Mouse (Mus musculus): ENCODE results near the gene Blnk.

Gene Blnk

GRCm38 (mm10) chr19:40964936-40965850 lies 29.1 kb downstream of the Blnk start:
- DNase-seq (ENCODE audit: low spot score in 2 of 2) = no peak

GRCm38 (mm10) chr19:40964367-40964891 lies 29.9 kb downstream of the Blnk start:
- no peak for DNase-seq (ENCODE audit: low spot score in 2 of 2)

GRCm38 (mm10) chr19:40962988-40963387 lies 31.3 kb downstream of the Blnk start:
- DNase-seq (ENCODE audit: low spot score in 2 of 2) = peak in 1 of 2 experiments; percentile 42

GRCm38 (mm10) chr19:40958981-40959380 lies 35.4 kb downstream of the Blnk start:
- no peak for DNase-seq (ENCODE audit: low spot score in 2 of 2)

- DNase-seq (ENCODE audit: low spot score in 2 of 2) = no peak
Measured at GRCm38 (mm10) chr19:40946937-40947577, 47.3 kb downstream of the Blnk start.

GRCm38 (mm10) chr19:40943552-40943951 lies 50.8 kb downstream of the Blnk start:
- no peak for DNase-seq (ENCODE audit: low spot score in 2 of 2)

GRCm38 (mm10) chr19:40936038-40936437 lies 58.3 kb downstream of the Blnk start:
- no peak for DNase-seq (ENCODE audit: low spot score in 2 of 2)

GRCm38 (mm10) chr19:40935376-40935775 lies 59.0 kb downstream of the Blnk start:
- DNase-seq (ENCODE audit: low spot score in 2 of 2) = no peak

GRCm38 (mm10) chr19:40931581-40932369 lies 62.6 kb downstream of the Blnk start:
- no peak for DNase-seq (ENCODE audit: low spot score in 2 of 2)

GRCm38 (mm10) chr19:40895393-40895703 lies 99.0 kb downstream of the Blnk start:
- no peak for DNase-seq (ENCODE audit: low spot score in 2 of 2)

- peak; percentile 73 to 82 for DNase-seq (ENCODE audit: low spot score in 2 of 2)
Measured at GRCm38 (mm10) chr19:40894519-40895392, 99.6 kb downstream of the Blnk start, which contains the start of gene Zfp518a. Gene Zfp518a, plus strand, starts transcription at chr19:40894705.

GRCm38 (mm10) chr19:40894071-40894506 lies 100.2 kb downstream of the Blnk start:
- no peak for DNase-seq (ENCODE audit: low spot score in 2 of 2)

GRCm38 (mm10) chr19:40888887-40889286 lies 105.4 kb downstream of the Blnk start:
- DNase-seq (ENCODE audit: low spot score in 2 of 2) = no peak

GRCm38 (mm10) chr19:40881700-40882099 lies 112.6 kb downstream of the Blnk start:
- no peak for DNase-seq (ENCODE audit: low spot score in 2 of 2)
